Mouse (Mus musculus) small intestine, adult 2 months (tissue): ENCODE measurements around the gene Galnt15. TPM values are rescaled to one million over a fixed set of nuclear protein-coding genes. Genes with fewer than 3 reads are reported as not detected.

ENCODE experiments used
- H3K27ac ChIP-seq: fragments of 200-500 bp; 2 replicates; pipeline ENCODE4 v1.5.1; 2012; ENCODE audit warnings: low read depth, low read length, control low read depth, inconsistent platforms; ENCODE audit not compliant: insufficient read depth
- H3K27me3 ChIP-seq: fragments of 200-500 bp; 2 replicates; pipeline ENCODE4 v1.6.1; 2012; ENCODE audit warnings: mild to moderate bottlenecking, moderate library complexity, low read length, inconsistent platforms; ENCODE audit not compliant: control insufficient read depth, insufficient read depth
- H3K36me3 ChIP-seq: fragments of 200-500 bp; 2 replicates; pipeline ENCODE4 v1.6.1; 2012; ENCODE audit warnings: mild to moderate bottlenecking, low read length, control low read depth, inconsistent platforms; ENCODE audit not compliant: control insufficient read depth, insufficient read depth
- H3K4me1 ChIP-seq: fragments of 200-500 bp; 2 replicates; pipeline ENCODE4 v1.6.1; 2012; ENCODE audit warnings: low read length, inconsistent platforms, mixed read lengths; ENCODE audit not compliant: control insufficient read depth, insufficient read depth, insufficient read length
- H3K4me3 ChIP-seq: fragments of 200-500 bp; 2 replicates; pipeline ENCODE4 v1.5.1; 2012; ENCODE audit warnings: low read depth, mild to moderate bottlenecking, control low read depth, inconsistent platforms, low read length, moderate library complexity
- CTCF ChIP-seq: fragments of 200-500 bp; IDR thresholded peaks from 2 replicates; pipeline ENCODE4 v1.5.1; 2012; ENCODE audit warnings: low read depth, mild to moderate bottlenecking, control low read depth, inconsistent platforms, low read length, moderate library complexity, mixed read lengths; ENCODE audit not compliant: insufficient replicate concordance, insufficient read length; ENCODE audit errors: extremely low read depth
- POLR2A ChIP-seq: fragments of 200-500 bp; IDR thresholded peaks from 2 replicates; pipeline ENCODE4 v1.6.1; 2012; ENCODE audit warnings: low read depth, mild to moderate bottlenecking, control low read depth, inconsistent platforms, low read length, moderate library complexity
- WGBS: fragments of 180-500 bp; shearing (Covaris S2); methylation state at CpG from one replicate; pipeline ENCODE4 v1.1.7; 2018; 5-methylcytosine and 5-hydroxymethylcytosine counted together
- polyA plus RNA-seq: library from polyadenylated mRNA; depleted of rRNA; stranded (reverse); fragments of >200 nt; gene quantifications from 2 replicates; pipeline ENCODE4 v1.2.3, GENCODE M21; 2012; rRNA removed

Galnt15 gene
- polyA plus RNA-seq, 1 experiment = 2.1 TPM

GRCm38 (mm10) chr14:32096740-32097139, 68.0 kb downstream of the Galnt15 start:
- WGBS = 89% methylated on average over 5 of the region's 5 CpGs
- no peak for TF ChIP-seq CTCF
- Histone ChIP-seq H3K27me3 (no peaks in the 10 kb centered on the region), H3K4me3 (no peak overlapping the region), H3K27ac (no peak overlapping the region), H3K4me1 (no peaks in the 10 kb centered on the region), H3K36me3 (peaks cover 53% of the 10 kb centered on the region)

GRCm38 (mm10) chr14:32097691-32098090, 68.9 kb downstream of the Galnt15 start:
- Histone ChIP-seq H3K27ac (no peak overlapping the region), H3K36me3 (peaks cover 56% of the 10 kb centered on the region), H3K4me3 (no peak overlapping the region), H3K4me1 (no peaks in the 10 kb centered on the region), H3K27me3 (no peaks in the 10 kb centered on the region)
- 88% methylated on average over 7 of the region's 7 CpGs for WGBS
- no peak for TF ChIP-seq CTCF
- no peak for TF ChIP-seq POLR2A

- WGBS = 95% methylated on average over 3 of the region's 3 CpGs
- Histone ChIP-seq H3K4me3 (no peak overlapping the region), H3K36me3 (peaks cover 57% of the 10 kb centered on the region), H3K4me1 (no peaks in the 10 kb centered on the region), H3K27me3 (no peaks in the 10 kb centered on the region), H3K27ac (no peak overlapping the region)
- TF ChIP-seq CTCF = no peak
- no peak for TF ChIP-seq POLR2A
Measured at GRCm38 (mm10) chr14:32098951-32099350, 70.2 kb downstream of the Galnt15 start.

GRCm38 (mm10) chr14:32103556-32103955, 74.8 kb downstream of the Galnt15 start:
- Histone ChIP-seq H3K27ac (no peak overlapping the region), H3K4me3 (no peak overlapping the region), H3K27me3 (no peaks in the 10 kb centered on the region), H3K4me1 (no peaks in the 10 kb centered on the region), H3K36me3 (peaks cover 33% of the 10 kb centered on the region)
- no peak for TF ChIP-seq POLR2A
- TF ChIP-seq CTCF = no peak
- WGBS = 88% methylated on average over 4 of the region's 4 CpGs

GRCm38 (mm10) chr14:32105663-32106062, 76.9 kb downstream of the Galnt15 start:
- H3K4me1 ChIP-seq = no peaks in the 10 kb centered on the region
- no peak overlapping the region for H3K4me3 ChIP-seq
- H3K36me3 ChIP-seq = peaks cover 17% of the 10 kb centered on the region
- 45% methylated on average over 7 of the region's 7 CpGs for WGBS
- H3K27me3 ChIP-seq = no peaks in the 10 kb centered on the region
- no peak for TF ChIP-seq CTCF
- TF ChIP-seq POLR2A = no peak
- no peak overlapping the region for H3K27ac ChIP-seq

GRCm38 (mm10) chr14:32106911-32107310, 78.1 kb downstream of the Galnt15 start:
- H3K27me3 ChIP-seq = no peaks in the 10 kb centered on the region
- H3K36me3 ChIP-seq = peaks cover 14% of the 10 kb centered on the region
- TF ChIP-seq CTCF = no peak
- TF ChIP-seq POLR2A = no peak
- H3K4me1 ChIP-seq = no peaks in the 10 kb centered on the region
- H3K27ac ChIP-seq = no peak overlapping the region
- WGBS = 78% methylated on average over 4 of the region's 4 CpGs
- H3K4me3 ChIP-seq = no peak overlapping the region

Other genes with a start within 250 kb of the Galnt15 start
- gene Ankrd28, start 198.3 kb upstream of the Galnt15 start, polyA plus RNA-seq = 1.6 and 2.2 TPM in 2 replicates
- gene Oxnad1, start 56.4 kb downstream of the Galnt15 start, polyA plus RNA-seq = 6.7 and 7.2 TPM in 2 replicates
- 7.7 and 9.0 TPM in 2 replicates for gene Dph3, start 56.7 kb downstream of the Galnt15 start, polyA plus RNA-seq
- not detected in 2 replicates for gene Msmb, start 113.0 kb downstream of the Galnt15 start, polyA plus RNA-seq
- gene Ncoa4, start 130.9 kb downstream of the Galnt15 start, polyA plus RNA-seq = 22.8 and 52.9 TPM in 2 replicates
- gene Timm23, start 172.9 kb downstream of the Galnt15 start, polyA plus RNA-seq = 158 and 177 TPM in 2 replicates
- 2.4 and 3.0 TPM in 2 replicates for gene Parg, start 173.0 kb downstream of the Galnt15 start, polyA plus RNA-seq